Mouse (Mus musculus): ENCODE measurements around the gene Olfr787.

Gene Olfr787

DNA sequence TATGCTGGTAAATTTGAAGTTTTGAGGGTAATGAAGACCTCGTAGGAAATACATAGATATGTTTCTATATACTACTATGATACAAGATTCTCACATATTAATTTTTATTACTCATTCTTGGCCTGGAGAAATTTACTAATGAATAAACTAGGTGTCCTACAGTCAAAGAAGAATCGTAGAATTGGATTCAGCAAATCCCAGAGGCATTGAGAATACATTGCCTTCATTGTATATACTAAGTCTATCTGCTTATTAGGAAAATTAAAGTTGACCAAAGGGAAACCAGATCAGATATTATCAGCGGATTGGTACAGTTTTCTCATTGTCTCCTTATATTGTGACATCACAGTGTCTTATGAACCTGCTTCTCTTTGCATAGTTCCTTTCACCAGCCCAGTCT lies at the start of gene Olfr787:
TSS of gene Olfr787 (plus strand) at position 301 of the 400 bp plus-strand sequence.
- no peak for DNase-seq (ENCODE audit: low spot score in 2 of 2)

GRCm38 (mm10) chr10:129427006-129427405 lies 34.7 kb upstream of the Olfr787 start, which contains the start of gene Olfr786:
Gene Olfr786, plus strand, starts transcription at chr10:129427306.
- DNase-seq (ENCODE audit: low spot score in 2 of 2): no peak

- no peak for DNase-seq (ENCODE audit: low spot score in 2 of 2)
Observed at GRCm38 (mm10) chr10:129470698-129471097, 9.0 kb downstream of the Olfr787 start, which contains the start of gene Olfr788. Gene Olfr788, plus strand, starts transcription at chr10:129470998.

GRCm38 (mm10) chr10:129473256-129473655 lies 11.6 kb downstream of the Olfr787 start:
- DNase-seq (ENCODE audit: low spot score in 2 of 2): no peak

DNA sequence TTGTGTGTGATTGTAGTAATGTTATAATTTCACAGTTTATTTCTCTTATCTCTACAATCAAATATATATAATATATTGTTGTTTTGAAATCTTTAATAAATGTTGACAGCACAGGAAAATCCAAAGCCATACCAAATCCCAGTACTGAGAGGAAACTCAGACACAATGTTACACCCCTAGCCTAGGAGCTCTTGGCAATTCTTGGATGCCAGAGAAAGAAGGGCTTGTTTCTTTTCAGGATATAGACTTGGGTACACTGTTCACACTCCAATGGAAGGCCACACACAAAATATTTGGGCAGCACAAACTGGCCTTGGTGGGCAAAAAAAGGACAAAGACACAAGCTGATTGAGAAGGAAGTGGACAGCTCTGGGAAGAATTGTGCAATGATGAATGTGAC lies 12.1 kb downstream of the Olfr787 start:
- DNase-seq (ENCODE audit: low spot score in 2 of 2): no peak

GRCm38 (mm10) chr10:129484452-129484851 lies 22.8 kb downstream of the Olfr787 start, which contains the start of gene Olfr789:
Gene Olfr789, plus strand, starts transcription at chr10:129484752.
- no peak for DNase-seq (ENCODE audit: low spot score in 2 of 2)

DNA sequence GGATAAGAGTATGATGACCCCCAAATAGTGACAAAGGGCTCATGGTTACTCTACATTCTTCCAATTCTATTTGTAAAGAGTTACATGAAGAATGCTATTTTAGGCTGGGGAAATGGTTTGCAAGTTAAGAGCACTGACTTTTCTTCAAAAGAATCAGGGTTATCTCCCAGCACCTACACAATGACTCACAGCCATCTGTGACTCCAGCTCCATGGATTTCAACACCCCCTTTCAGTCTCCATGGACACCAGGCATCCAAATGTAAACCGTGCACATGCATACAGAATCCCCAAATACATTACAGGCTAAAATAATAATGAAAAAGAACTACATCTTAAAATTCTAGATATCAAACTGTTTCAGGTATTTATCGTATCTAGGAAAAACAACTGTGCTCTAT lies 28.4 kb downstream of the Olfr787 start:
- no peak for DNase-seq (ENCODE audit: low spot score in 2 of 2)

DNA sequence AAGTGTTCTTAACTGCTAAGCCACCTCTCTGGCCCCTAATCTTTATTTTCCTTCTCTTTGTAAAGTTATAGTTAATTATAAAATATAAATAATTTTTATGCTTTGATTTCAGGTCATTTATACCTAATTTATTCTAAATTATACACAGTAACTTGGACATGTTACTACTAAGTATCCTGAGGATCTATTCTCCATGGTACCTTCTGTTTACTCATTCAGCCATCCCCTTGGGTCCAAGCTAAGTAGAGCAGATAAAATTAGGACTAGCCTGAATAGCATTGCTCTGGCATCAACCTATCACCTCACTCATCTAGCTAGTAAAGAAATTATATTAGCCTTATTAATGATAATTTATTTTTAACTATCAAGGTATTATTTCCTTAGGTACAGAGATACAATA lies 36.5 kb downstream of the Olfr787 start, which contains the start of gene Olfr790:
TSS of gene Olfr790 (plus strand) at position 301 of the 400 bp plus-strand sequence.
- no peak for DNase-seq (ENCODE audit: low spot score in 2 of 2)
